Mouse (Mus musculus) intestine, embryonic 14.5 days (tissue): Measurements from ENCODE around the gene Astn2. TPM values are rescaled to one million over a fixed set of nuclear protein-coding genes. Genes with fewer than 3 reads are reported as not detected.

ENCODE experiments used
- ATAC-seq: fragments of 200-750 bp; cut with Nextera tagmentation; replicated peaks from 2 replicates; pipeline ENCODE4 v1.8.0; 2017; ENCODE audit warnings: low read depth, moderate number of reproducible peaks, moderate TSS enrichment, moderate library complexity; ENCODE audit not compliant: low FRiP score, low TSS enrichment
- DNase-seq: peaks from one replicate; pipeline ENCODE4 v3.0.0-alpha.2; 2018; ENCODE audit warnings: low spot score
- H3K27ac ChIP-seq: fragments of 300-500 bp; sonication (generic); 2 replicates; pipeline ENCODE4 v1.5.1; 2014; ENCODE audit warnings: low read depth, mild to moderate bottlenecking, control low read depth
- H3K27me3 ChIP-seq: fragments of 300-500 bp; sonication (generic); replicated peaks from 2 replicates; pipeline ENCODE4 v1.6.1; 2014; ENCODE audit warnings: low read length, control low read depth; ENCODE audit not compliant: control insufficient read depth, insufficient read depth
- H3K36me3 ChIP-seq: fragments of 300-500 bp; sonication (generic); 2 replicates; pipeline ENCODE4 v1.6.1; 2014; ENCODE audit warnings: low read length, control low read depth; ENCODE audit not compliant: control insufficient read depth, insufficient read depth
- H3K4me1 ChIP-seq: fragments of 300-500 bp; sonication (generic); replicated peaks from 2 replicates; pipeline ENCODE4 v1.6.1; 2014; ENCODE audit warnings: low read length, control low read depth, mixed read lengths; ENCODE audit not compliant: control insufficient read depth, insufficient read depth
- H3K4me2 ChIP-seq: fragments of 300-500 bp; sonication (generic); 2 replicates; pipeline ENCODE4 v1.6.1; 2014; ENCODE audit warnings: low read length
- H3K4me3 ChIP-seq: fragments of 300-500 bp; sonication (generic); 2 replicates; pipeline ENCODE4 v1.5.1; 2014; ENCODE audit warnings: low read depth, low read length, control low read depth, mixed read lengths
- H3K9ac ChIP-seq: fragments of 300-500 bp; sonication (generic); 2 replicates; pipeline ENCODE4 v1.6.1; 2014; ENCODE audit warnings: mild to moderate bottlenecking, low read length
- H3K9me3 ChIP-seq: fragments of 300-500 bp; sonication (generic); 2 replicates; pipeline ENCODE4 v1.6.1; 2016; ENCODE audit warnings: low read length, control low read depth; ENCODE audit not compliant: control insufficient read depth
- WGBS: fragments of 180-500 bp; shearing (Covaris S2); extraction: QIAGEN DNeasy Blood & Tissue Kit; methylation state at CpG from one replicate; pipeline ENCODE4 v1.1.7; 2014; 5-methylcytosine and 5-hydroxymethylcytosine counted together
- polyA plus RNA-seq: library from polyadenylated mRNA; unstranded; fragments of >200 nt; fragmentation: Nextera tagmentation; extraction: Ambion mirVana; gene quantifications from 2 replicates; pipeline ENCODE4 v1.2.1, GENCODE M21; 2014

Astn2 gene
- polyA plus RNA-seq, 1 experiment from 2014 or later: 0.96 TPM

DNA sequence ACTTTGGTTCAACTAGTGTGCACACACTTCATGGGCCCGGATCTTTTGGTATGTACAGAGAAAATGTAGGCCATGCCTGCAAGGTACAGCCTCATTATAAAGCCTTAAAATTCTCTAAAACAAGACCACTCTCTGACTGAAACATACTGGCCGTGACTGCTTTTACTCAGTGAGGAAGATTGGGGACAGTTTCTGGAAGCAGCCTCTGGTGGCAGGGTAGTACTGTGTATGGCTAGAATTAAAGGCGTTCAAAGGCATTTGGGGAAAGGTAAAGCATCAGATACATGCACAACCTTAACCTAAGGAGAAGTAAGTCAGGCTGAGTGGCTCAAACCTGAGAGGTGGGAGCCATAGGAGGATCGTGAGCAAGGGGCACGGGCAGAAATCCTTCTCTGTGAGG is 725.9 kb downstream of the Astn2 start:
- DNase-seq: no peak
- no peak overlapping the region for H3K4me3 ChIP-seq
- no peak for ATAC-seq
- no peaks in the 10 kb centered on the region for H3K27me3 ChIP-seq
- no peak overlapping the region for H3K27ac ChIP-seq
- H3K4me1 ChIP-seq: no peaks in the 10 kb centered on the region
- H3K36me3 ChIP-seq: no peaks in the 10 kb centered on the region
- H3K9me3 ChIP-seq: no peaks in the 10 kb centered on the region
- no peak overlapping the region for H3K4me2 ChIP-seq
- no peak overlapping the region for H3K9ac ChIP-seq
- WGBS: 65% methylated on average over 5 of the region's 5 CpGs

GRCm38 (mm10) chr4:65674267-65674978 is 730.0 kb downstream of the Astn2 start:
- ATAC-seq: no peak

DNA sequence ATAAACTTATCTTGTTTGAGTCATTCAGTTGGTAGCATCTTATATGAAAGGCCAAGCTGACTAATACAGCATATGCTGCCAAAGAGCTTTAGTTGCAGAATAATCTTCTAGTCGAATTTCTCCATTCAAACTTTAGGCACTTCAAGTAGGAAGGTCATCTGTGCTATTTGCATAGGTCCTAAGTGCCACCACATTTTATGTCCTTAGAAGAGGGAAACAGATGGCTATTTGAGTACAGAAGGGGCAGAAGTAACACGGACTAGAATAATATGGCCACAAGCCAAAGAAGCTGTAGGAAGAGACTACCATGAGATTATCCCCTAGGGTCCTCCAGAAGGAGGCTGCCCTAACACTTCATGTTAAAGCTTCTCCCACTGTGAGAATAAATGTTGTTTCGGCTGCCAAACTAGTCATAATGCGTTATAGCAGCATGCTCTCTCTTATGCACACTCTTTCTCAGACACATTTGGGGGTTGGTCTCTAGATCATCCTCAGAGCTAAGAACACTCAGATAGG is 730.9 kb downstream of the Astn2 start:
- H3K9me3 ChIP-seq: no peaks in the 10 kb centered on the region
- DNase-seq (no peak), ATAC-seq (no peak)
- H3K36me3 ChIP-seq: no peaks in the 10 kb centered on the region
- no peak overlapping the region for H3K27ac ChIP-seq
- no peaks in the 10 kb centered on the region for H3K27me3 ChIP-seq
- H3K4me3 ChIP-seq: no peak overlapping the region
- no peak overlapping the region for H3K4me2 ChIP-seq
- 85% methylated on average over 4 of the region's 4 CpGs for WGBS
- no peaks in the 10 kb centered on the region for H3K4me1 ChIP-seq
- no peak overlapping the region for H3K9ac ChIP-seq

More at GRCm38 (mm10) chr4:65674267-65674978, 730.0 kb downstream of the Astn2 start:
- no peaks in the 10 kb centered on the region for H3K9me3 ChIP-seq
- H3K4me2 ChIP-seq: no peak overlapping the region
- H3K9ac ChIP-seq: no peak overlapping the region
- H3K27ac ChIP-seq: no peak overlapping the region
- no peak overlapping the region for H3K4me3 ChIP-seq
- no peaks in the 10 kb centered on the region for H3K36me3 ChIP-seq
- H3K4me1 ChIP-seq: no peaks in the 10 kb centered on the region
- WGBS: 88% methylated on average over 4 of the region's 4 CpGs
- H3K27me3 ChIP-seq: no peaks in the 10 kb centered on the region
- DNase-seq: no peak

- no peak for ATAC-seq
- Histone ChIP-seq H3K36me3 (no peaks in the 10 kb centered on the region), H3K4me3 (no peak overlapping the region), H3K4me2 (no peak overlapping the region), H3K9ac (no peak overlapping the region), H3K27ac (0 out of 2 replicates have a peak overlapping the region, but pooled peaks have one; percentile 2), H3K9me3 (no peaks in the 10 kb centered on the region), H3K27me3 (no peaks in the 10 kb centered on the region), H3K4me1 (no peaks in the 10 kb centered on the region)
- WGBS: 27% methylated on average over 2 of the region's 2 CpGs
- no peak for DNase-seq
Measured at GRCm38 (mm10) chr4:65672294-65672693, 732.1 kb downstream of the Astn2 start.

GRCm38 (mm10) chr4:65671585-65672184 is 732.7 kb downstream of the Astn2 start:
- Histone ChIP-seq H3K4me2 (no peak overlapping the region), H3K4me3 (no peak overlapping the region)
- WGBS: 22% methylated on average over 6 of the region's 6 CpGs

GRCm38 (mm10) chr4:65667030-65667610 is 737.3 kb downstream of the Astn2 start:
- Histone ChIP-seq H3K4me2 (no peak overlapping the region), H3K27ac (no peak overlapping the region), H3K4me3 (no peak overlapping the region), H3K27me3 (no peaks in the 10 kb centered on the region), H3K9ac (no peak overlapping the region), H3K36me3 (no peaks in the 10 kb centered on the region), H3K4me1 (no peaks in the 10 kb centered on the region), H3K9me3 (no peaks in the 10 kb centered on the region)
- no peak for DNase-seq
- ATAC-seq: no peak
- WGBS: 86% methylated on average over 5 of the region's 5 CpGs

More at GRCm38 (mm10) chr4:65671585-65672184, 732.7 kb downstream of the Astn2 start:
- H3K27ac ChIP-seq: peak overlapping the region; percentile 60; the same call in 1 of the 2 replicates
- no peaks in the 10 kb centered on the region for H3K9me3 ChIP-seq
- ATAC-seq (no peak), DNase-seq (no peak)
- no peaks in the 10 kb centered on the region for H3K4me1 ChIP-seq
- H3K36me3 ChIP-seq: no peaks in the 10 kb centered on the region
- H3K9ac ChIP-seq: no peak overlapping the region
- no peaks in the 10 kb centered on the region for H3K27me3 ChIP-seq

- no peak overlapping the region for H3K9ac ChIP-seq
- H3K9me3 ChIP-seq: no peaks in the 10 kb centered on the region
- no peak for ATAC-seq
- H3K4me3 ChIP-seq: no peak overlapping the region
- no peaks in the 10 kb centered on the region for H3K36me3 ChIP-seq
- H3K27ac ChIP-seq: no peak overlapping the region
- no peaks in the 10 kb centered on the region for H3K4me1 ChIP-seq
- no peaks in the 10 kb centered on the region for H3K27me3 ChIP-seq
- WGBS: 84% methylated on average over 6 of the region's 6 CpGs
- DNase-seq: no peak
- H3K4me2 ChIP-seq: no peak overlapping the region
Measured at GRCm38 (mm10) chr4:65663176-65663575, 741.2 kb downstream of the Astn2 start.

DNA sequence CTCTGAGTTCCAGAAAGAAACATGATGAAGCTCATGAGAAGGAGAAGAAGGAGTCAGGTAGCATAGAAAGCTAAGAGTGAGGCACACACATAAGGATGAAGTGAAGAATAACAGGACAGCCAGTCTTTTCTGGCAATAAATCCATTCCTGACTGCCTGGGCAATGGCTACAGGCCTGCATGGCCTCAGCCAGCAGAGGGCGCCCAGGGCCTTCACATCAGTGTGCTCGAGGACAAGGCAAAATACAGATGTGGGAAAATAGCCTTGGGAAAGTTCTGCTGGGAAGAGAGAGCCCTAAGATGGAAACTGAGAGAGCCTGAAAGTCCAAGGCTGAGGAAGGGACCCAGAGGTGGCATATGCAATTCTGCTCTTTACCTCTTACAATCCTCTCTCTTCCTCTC is 749.7 kb downstream of the Astn2 start:
- H3K36me3 ChIP-seq: no peaks in the 10 kb centered on the region
- no peak overlapping the region for H3K4me2 ChIP-seq
- H3K27ac ChIP-seq: no peak overlapping the region
- H3K9me3 ChIP-seq: no peaks in the 10 kb centered on the region
- ATAC-seq (no peak; the same call in 1 of the 2 replicates), DNase-seq (peak; percentile 86)
- H3K4me1 ChIP-seq: no peaks in the 10 kb centered on the region; the same call in 1 of the 2 replicates
- no peak overlapping the region for H3K4me3 ChIP-seq
- no peak overlapping the region for H3K9ac ChIP-seq
- 0% methylated on average over 2 of the region's 2 CpGs for WGBS
- no peaks in the 10 kb centered on the region for H3K27me3 ChIP-seq
